Mouse (Mus musculus) C2C12 (cell line): Measurements from ENCODE around the gene Rbfox3. TPM values are rescaled to one million over a fixed set of nuclear protein-coding genes. Genes with fewer than 3 reads are reported as not detected.

Source experiments
- H3K27me3 ChIP-seq: one replicate; pipeline ENCODE4 v1.6.1; 2011; ENCODE audit not compliant: control insufficient read depth, insufficient read depth, insufficient read length
- H3K36me3 ChIP-seq: one replicate; pipeline ENCODE4 v1.6.1; 2011; ENCODE audit not compliant: control insufficient read depth, insufficient read depth
- H3K4me3 ChIP-seq: one replicate; pipeline ENCODE4 v1.5.1; 2011; ENCODE audit warnings: mild to moderate bottlenecking, control low read depth; ENCODE audit not compliant: poor library complexity, insufficient read depth, severe bottlenecking
- H3K79me2 ChIP-seq: one replicate; pipeline ENCODE4 v1.6.1; 2011; ENCODE audit not compliant: control insufficient read depth, insufficient read depth
- H3K79me3 ChIP-seq: one replicate; pipeline ENCODE4 v1.6.1; 2011; ENCODE audit warnings: low read depth, control low read depth
- H3ac ChIP-seq: one replicate; pipeline ENCODE3; 2011; ENCODE audit warnings: low read depth; ENCODE audit not compliant: control insufficient read depth, insufficient read length
- CEBPB ChIP-seq: IDR thresholded peaks from one replicate; pipeline ENCODE4 v1.6.1; 2011; ENCODE audit warnings: low read depth, mild to moderate bottlenecking, control low read depth, moderate library complexity
- CTCF ChIP-seq: IDR thresholded peaks from one replicate; pipeline ENCODE4 v1.5.1; 2011; ENCODE audit not compliant: control insufficient read depth, insufficient read depth, insufficient read length
- FOSL1 ChIP-seq: IDR thresholded peaks from one replicate; pipeline ENCODE4 v1.8.0; 2011; ENCODE audit warnings: mild to moderate bottlenecking, low read length; ENCODE audit not compliant: poor library complexity, insufficient read depth, severe bottlenecking
- MAX ChIP-seq: IDR thresholded peaks from one replicate; pipeline ENCODE4 v1.6.1; 2011; ENCODE audit warnings: mild to moderate bottlenecking, control low read depth
- MYOD1 ChIP-seq: IDR thresholded peaks from one replicate; pipeline ENCODE4 v1.6.1; 2011; ENCODE audit warnings: low read depth; ENCODE audit not compliant: control insufficient read depth, insufficient read length
- MYOG ChIP-seq: IDR thresholded peaks from one replicate; pipeline ENCODE4 v1.6.1; 2011; ENCODE audit not compliant: control insufficient read depth, insufficient read length; ENCODE audit errors: extremely low read depth
- USF1 ChIP-seq: IDR thresholded peaks from one replicate; pipeline ENCODE4 v1.6.1; 2011; ENCODE audit warnings: low read depth, mild to moderate bottlenecking, control low read depth, moderate library complexity
- polyA plus RNA-seq: library from polyadenylated mRNA; unstranded; fragments of >200 nt; fragmentation: generic; extraction: Trizol; gene quantifications from one replicate; pipeline ENCODE4 v1.2.1, GENCODE M21; 2012; ENCODE audit warnings: missing spikeins

Gene Rbfox3
- polyA plus RNA-seq, 1 experiment, result not detected

- TF ChIP-seq MAX (no peak), USF1 (no peak), MYOD1 (no peak), MYOG (no peak), CTCF (no peak), FOSL1 (no peak), CEBPB (no peak)
- no peak overlapping the region for H3K4me3 ChIP-seq
- no peaks in the 10 kb centered on the region for H3K79me3 ChIP-seq
- H3K36me3 ChIP-seq, result no peaks in the 10 kb centered on the region
- H3K27me3 ChIP-seq, result peaks cover 57% of the 10 kb centered on the region
- H3K79me2 ChIP-seq, result no peaks in the 10 kb centered on the region
- no peak overlapping the region for H3ac ChIP-seq
Measured at GRCm38 (mm10) chr11:118485338-118485737, 426.1 kb downstream of the Rbfox3 start.

GRCm38 (mm10) chr11:118484169-118484568, 427.2 kb downstream of the Rbfox3 start:
- Histone ChIP-seq H3K36me3 (no peaks in the 10 kb centered on the region), H3K79me2 (no peaks in the 10 kb centered on the region), H3ac (no peak overlapping the region), H3K79me3 (no peaks in the 10 kb centered on the region), H3K27me3 (peaks cover 45% of the 10 kb centered on the region), H3K4me3 (no peak overlapping the region)
- no peak for TF ChIP-seq MAX
- no peak for TF ChIP-seq CEBPB
- TF ChIP-seq USF1, result no peak
- TF ChIP-seq MYOG, result no peak
- no peak for TF ChIP-seq CTCF
- no peak for TF ChIP-seq FOSL1
- TF ChIP-seq MYOD1, result no peak

- Histone ChIP-seq H3K79me2 (no peaks in the 10 kb centered on the region), H3K27me3 (peaks cover 21% of the 10 kb centered on the region), H3K4me3 (no peak overlapping the region), H3ac (no peak overlapping the region), H3K36me3 (no peaks in the 10 kb centered on the region), H3K79me3 (no peaks in the 10 kb centered on the region)
- TF ChIP-seq FOSL1 (no peak), CTCF (no peak), USF1 (no peak), MYOD1 (no peak), MAX (no peak), MYOG (no peak), CEBPB (no peak)
Measured at GRCm38 (mm10) chr11:118481751-118482150, 429.6 kb downstream of the Rbfox3 start.

DNA sequence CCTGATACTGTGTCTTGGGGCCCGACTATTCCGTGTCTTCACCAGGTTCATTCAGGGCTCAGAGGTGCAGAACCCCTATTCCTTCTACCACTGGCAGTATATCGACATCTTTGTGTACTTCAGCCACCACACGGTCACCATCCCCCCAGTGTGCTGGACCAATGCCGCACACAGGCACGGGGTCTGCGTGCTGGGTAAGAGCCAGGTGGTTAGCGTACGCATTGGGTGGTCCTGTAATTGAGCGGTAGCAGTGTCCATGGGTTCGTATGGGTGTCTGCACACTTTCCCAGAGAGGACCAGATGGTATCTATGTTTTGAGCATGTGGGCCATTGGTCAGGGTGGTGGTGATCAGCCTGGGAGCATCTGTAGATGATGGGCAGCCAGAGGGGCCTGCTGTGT, 430.2 kb downstream of the Rbfox3 start:
- H3K79me3 ChIP-seq, result no peaks in the 10 kb centered on the region
- no peak for TF ChIP-seq MYOD1

DNA sequence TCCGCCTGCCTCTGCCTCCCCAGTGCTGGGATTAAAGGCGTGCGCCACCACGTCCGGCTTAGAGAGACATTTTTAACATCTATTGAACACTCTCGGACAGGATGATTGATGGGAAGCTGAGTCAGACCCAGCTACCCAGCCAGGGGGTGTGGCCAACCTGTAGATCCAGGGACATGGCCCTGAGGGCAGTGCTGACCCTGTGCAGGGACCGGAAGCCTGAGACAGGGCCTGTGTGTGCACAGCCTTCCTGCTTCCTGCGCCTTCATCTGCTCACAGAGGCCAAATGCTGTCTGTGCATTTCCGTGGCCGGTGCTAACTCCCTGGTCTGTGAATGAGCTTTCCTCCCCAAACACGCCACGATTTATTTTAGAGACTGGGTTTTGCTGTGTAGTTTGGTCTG, 431.6 kb downstream of the Rbfox3 start:
- H3ac ChIP-seq, result no peak overlapping the region
- no peaks in the 10 kb centered on the region for H3K36me3 ChIP-seq
- TF ChIP-seq MAX (no peak), CTCF (no peak), MYOD1 (no peak), CEBPB (no peak), USF1 (no peak), MYOG (no peak), FOSL1 (no peak)
- no peak overlapping the region for H3K4me3 ChIP-seq
- no peaks in the 10 kb centered on the region for H3K79me2 ChIP-seq
- no peaks in the 10 kb centered on the region for H3K79me3 ChIP-seq
- peaks cover 9% of the 10 kb centered on the region for H3K27me3 ChIP-seq

More for the DNA sequence above, 430.2 kb downstream of the Rbfox3 start:
- H3K27me3 ChIP-seq, result peaks cover 19% of the 10 kb centered on the region
- no peaks in the 10 kb centered on the region for H3K36me3 ChIP-seq
- no peaks in the 10 kb centered on the region for H3K79me2 ChIP-seq
- H3K4me3 ChIP-seq, result no peak overlapping the region
- H3ac ChIP-seq, result no peak overlapping the region

DNA sequence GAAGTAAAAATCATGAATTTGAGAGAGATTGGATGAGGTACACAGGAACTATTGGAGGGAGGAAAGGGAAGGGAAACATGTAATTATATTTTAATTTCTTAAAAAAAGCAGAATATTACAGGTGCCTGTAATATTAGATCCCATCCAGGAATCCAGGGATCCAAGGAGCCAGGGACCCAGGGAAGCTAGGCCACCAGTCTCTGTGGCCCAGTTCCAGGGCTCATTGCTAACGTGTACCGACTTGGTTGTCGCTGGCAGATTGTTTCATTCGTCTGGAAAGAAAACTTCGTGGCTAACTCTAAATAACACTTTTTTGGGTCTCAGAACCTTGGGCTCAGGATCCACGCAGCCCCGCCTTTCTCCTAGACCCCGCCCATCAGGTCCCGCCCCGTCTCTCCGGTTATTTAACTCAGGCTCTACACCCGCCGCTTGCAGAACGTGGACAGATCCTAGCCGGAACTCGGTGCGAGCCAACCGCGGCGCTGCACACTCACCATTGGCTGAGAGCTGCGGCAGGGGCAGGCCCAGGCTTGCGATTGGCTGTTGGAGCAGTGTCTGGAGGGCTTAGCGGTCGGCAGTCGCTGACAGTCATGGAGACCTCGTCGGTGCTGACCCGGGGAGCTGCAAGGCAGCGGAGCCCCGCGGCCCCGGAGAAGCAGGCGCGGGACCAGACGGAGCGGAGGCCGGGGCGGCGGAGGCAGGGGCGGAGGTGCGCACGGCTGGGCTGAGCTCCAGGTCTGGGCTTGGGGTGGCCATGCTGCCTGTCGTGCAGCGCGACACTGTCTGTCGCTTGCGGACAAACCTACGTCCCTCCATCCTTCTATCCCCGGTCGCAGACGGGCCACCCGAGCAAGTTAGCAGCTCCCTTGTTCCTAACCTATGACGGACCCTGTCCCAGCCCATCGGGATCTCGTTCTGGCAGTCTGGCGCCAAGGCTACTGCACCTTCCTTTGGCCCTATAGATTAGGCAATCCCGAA, 434.7 kb downstream of the Rbfox3 start, which contains the start of gene Engase:
Engase (plus strand) TSS at position 434 of the 978 bp plus-strand sequence.
- Histone ChIP-seq H3K4me3 (peak within 1 kb of the TSS; percentile 40), H3K27me3 (peaks cover 10% of the 10 kb centered on the region), H3ac (peak within 1 kb of the TSS; percentile 89), H3K79me2 (no peaks in the 10 kb centered on the region), H3K79me3 (no peaks in the 10 kb centered on the region), H3K36me3 (no peaks in the 10 kb centered on the region)
- peak; percentile 63 for TF ChIP-seq MAX
- TF ChIP-seq FOSL1, result no peak
- no peak for TF ChIP-seq MYOD1
- no peak for TF ChIP-seq CTCF
